Mouse (Mus musculus) kidney, postnatal 0 days (tissue): ENCODE results near the gene 4933402N22Rik. TPM values are rescaled to one million over a fixed set of nuclear protein-coding genes. Genes with fewer than 3 reads are reported as not detected.
"Not testable (repeated sequence)": the region's sequence is repeated elsewhere in the genome, so short reads cannot be mapped to it uniquely, and the experiment has no call there.

Source experiments
- ATAC-seq: fragments of 200-750 bp; cut with Nextera tagmentation; replicated peaks from 2 replicates; pipeline ENCODE4 v1.8.0; 2017; ENCODE audit warnings: low read depth, moderate number of reproducible peaks, moderate TSS enrichment, moderate library complexity; ENCODE audit not compliant: low FRiP score
- DNase-seq: peaks from one replicate; pipeline ENCODE4 v3.0.0-alpha.2; 2016; ENCODE audit warnings: low spot score
- H3K27ac ChIP-seq: fragments of 300-500 bp; sonication (generic); 2 replicates; pipeline ENCODE4 v1.5.1; 2014; ENCODE audit warnings: mild to moderate bottlenecking
- H3K27me3 ChIP-seq: fragments of 300-500 bp; sonication (generic); 2 replicates; pipeline ENCODE4 v1.6.1; 2014; ENCODE audit warnings: low read length, mixed read lengths; ENCODE audit not compliant: insufficient read depth
- H3K36me3 ChIP-seq: fragments of 300-500 bp; sonication (generic); 2 replicates; pipeline ENCODE4 v1.6.1; 2014; ENCODE audit warnings: low read length, mixed read lengths; ENCODE audit not compliant: insufficient read depth
- H3K4me1 ChIP-seq: fragments of 300-500 bp; sonication (generic); replicated peaks from 2 replicates; pipeline ENCODE4 v1.6.1; 2014; ENCODE audit warnings: antibody characterized with exemption, low read length, mixed read lengths; ENCODE audit not compliant: insufficient read depth
- H3K4me2 ChIP-seq: fragments of 300-500 bp; sonication (generic); 2 replicates; pipeline ENCODE4 v1.6.1; 2014; ENCODE audit warnings: mild to moderate bottlenecking, low read length, moderate library complexity, mixed read lengths
- H3K4me3 ChIP-seq: fragments of 300-500 bp; sonication (generic); replicated peaks from 2 replicates; pipeline ENCODE4 v1.5.1; 2014; ENCODE audit warnings: low read depth, low read length
- H3K9ac ChIP-seq: fragments of 300-500 bp; sonication (generic); 2 replicates; pipeline ENCODE4 v1.6.1; 2014; ENCODE audit warnings: low read depth, low read length
- H3K9me3 ChIP-seq: fragments of 300-500 bp; sonication (generic); replicated peaks from 2 replicates; pipeline ENCODE4 v1.6.1; 2016; ENCODE audit warnings: low read length, inconsistent platforms, mixed read lengths
- WGBS: fragments of 180-500 bp; shearing (Covaris S2); extraction: QIAGEN DNeasy Blood & Tissue Kit; methylation state at CpG from one replicate; pipeline ENCODE4 v1.1.7; 2014; 5-methylcytosine and 5-hydroxymethylcytosine counted together
- polyA plus RNA-seq: library from polyadenylated mRNA; unstranded; fragments of >200 nt; fragmentation: Nextera tagmentation; extraction: Ambion mirVana; gene quantifications from 2 replicates; pipeline ENCODE4 v1.2.1, GENCODE M21; 2015

The 4933402N22Rik gene
- polyA plus RNA-seq: not detected in 2 replicates

- not testable (repeated sequence) for H3K27ac ChIP-seq, H3K36me3 ChIP-seq, H3K4me1 ChIP-seq, H3K9me3 ChIP-seq, H3K4me2 ChIP-seq, H3K9ac ChIP-seq, DNase-seq, H3K27me3 ChIP-seq, ATAC-seq, H3K4me3 ChIP-seq
- no CpG with 5 or more reads among the region's 2 CpGs for WGBS
Observed at GRCm38 (mm10) chr5:11917743-11918142, at the start of gene 4933402N22Rik. Gene 4933402N22Rik (plus strand): TSS chr5:11918043.

- H3K4me2 ChIP-seq, H3K36me3 ChIP-seq, H3K4me1 ChIP-seq, H3K27ac ChIP-seq, H3K4me3 ChIP-seq, DNase-seq, ATAC-seq, H3K27me3 ChIP-seq, H3K9ac ChIP-seq, H3K9me3 ChIP-seq: not testable (repeated sequence)
- 77% methylated on average over 1 of the region's 2 CpGs for WGBS
Observed at GRCm38 (mm10) chr5:11923790-11924189, 5.9 kb downstream of the 4933402N22Rik start.

Other genes with a start within 250 kb of the 4933402N22Rik start
- gene Gm8922, start 236.1 kb upstream of the 4933402N22Rik start, polyA plus RNA-seq: not detected in 2 replicates
- not detected in 2 replicates for gene Gm8926, start 147.5 kb upstream of the 4933402N22Rik start, polyA plus RNA-seq
- gene Gm6465, start 72.5 kb upstream of the 4933402N22Rik start, polyA plus RNA-seq: not detected in 2 replicates